Mouse (Mus musculus) MEL-GATA-1-ER (cell line): ENCODE data around the gene Olfr354.

Source experiments
- DNase-seq: peaks from one replicate; pipeline ENCODE4 v3.0.0-alpha.2; 2012; ENCODE audit warnings: low read depth; ENCODE audit errors: extremely low read depth

The Olfr354 gene

DNA sequence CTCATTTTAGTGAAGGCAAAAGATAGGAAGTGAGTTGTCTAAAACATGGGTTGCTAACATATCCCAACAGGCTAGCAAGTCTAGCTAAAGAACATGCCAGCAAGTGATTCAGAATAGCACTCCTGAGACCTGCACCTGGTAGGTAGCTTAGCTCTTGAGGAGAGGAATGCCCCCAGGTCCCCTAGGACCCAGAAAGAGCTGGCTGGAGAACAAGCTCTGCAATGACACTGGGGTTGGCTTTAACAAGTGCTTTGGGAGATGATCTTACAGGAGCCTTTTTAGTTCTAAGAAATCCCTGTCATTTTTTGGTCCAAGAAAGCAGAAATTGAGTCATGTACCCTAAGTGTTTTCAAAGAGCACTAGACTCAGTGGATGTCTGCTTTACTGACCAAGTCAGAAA lies at the start of gene Olfr354:
Gene Olfr354 (plus strand): TSS at position 301 of the 400 bp plus-strand sequence.
- DNase-seq = no peak

DNA sequence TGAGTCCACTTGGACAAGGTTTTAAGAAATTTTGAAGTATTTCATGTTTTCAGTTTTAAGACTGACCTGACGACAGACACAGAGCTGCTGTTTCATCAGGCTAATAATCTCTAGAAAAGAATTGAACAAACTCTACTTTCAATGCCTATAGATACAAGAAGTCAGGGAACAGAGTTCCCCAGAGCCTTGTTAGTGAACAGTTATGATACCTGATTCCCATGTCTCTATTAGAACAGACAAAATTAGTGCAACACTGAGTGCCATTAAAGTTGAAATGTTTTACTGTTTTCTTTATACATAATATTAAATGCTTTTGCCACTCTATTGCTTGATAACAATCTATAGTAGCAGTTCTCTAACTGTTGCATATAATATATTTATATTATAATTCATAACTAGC lies 42.9 kb upstream of the Olfr354 start, which contains the start of gene Olfr351:
Gene Olfr351 (minus strand): TSS at position 101 of the 400 bp plus-strand sequence.
- no peak for DNase-seq

DNA sequence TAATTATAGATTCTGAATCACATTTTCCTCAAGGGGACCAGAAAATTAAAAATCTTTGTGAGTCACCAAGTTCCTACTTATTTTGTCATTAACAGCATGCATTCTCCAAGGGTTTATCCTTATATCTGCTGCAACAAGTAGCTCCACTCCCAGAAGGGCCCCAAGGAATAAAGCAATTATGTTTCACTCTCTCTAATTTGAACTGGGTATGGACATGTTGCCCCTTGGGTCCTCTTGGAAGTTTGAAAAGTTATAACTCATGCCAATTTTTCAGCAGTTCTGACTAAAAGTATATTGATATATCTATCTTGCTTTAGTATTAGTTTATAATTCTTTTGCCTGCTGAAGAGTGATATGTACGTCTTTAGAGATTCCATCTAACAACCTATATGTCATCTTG lies 37.3 kb upstream of the Olfr354 start, which contains the start of gene Olfr352:
Gene Olfr352 (plus strand): TSS at position 301 of the 400 bp plus-strand sequence.
- no peak for DNase-seq

DNA sequence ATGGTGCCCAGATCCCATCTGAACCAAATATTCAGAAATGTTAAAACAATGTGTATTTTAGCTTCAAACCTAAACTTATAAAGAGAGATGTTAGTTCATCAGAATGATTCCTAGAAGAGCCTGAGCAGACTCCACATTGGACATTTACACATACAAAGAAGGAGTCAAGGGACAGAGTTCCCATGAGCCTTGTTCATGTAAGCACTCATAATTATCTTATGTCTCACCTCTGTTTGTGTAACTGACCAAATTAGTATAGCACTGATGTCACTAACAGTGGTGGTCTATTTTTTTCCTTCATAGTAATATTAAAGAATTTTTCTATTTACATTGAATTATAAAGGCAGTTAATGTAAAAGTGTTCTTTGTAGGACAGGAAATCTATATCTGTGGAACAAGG lies 12.6 kb upstream of the Olfr354 start, which contains the start of gene Olfr353:
Gene Olfr353 (minus strand): TSS at position 101 of the 400 bp plus-strand sequence.
- no peak for DNase-seq

DNA sequence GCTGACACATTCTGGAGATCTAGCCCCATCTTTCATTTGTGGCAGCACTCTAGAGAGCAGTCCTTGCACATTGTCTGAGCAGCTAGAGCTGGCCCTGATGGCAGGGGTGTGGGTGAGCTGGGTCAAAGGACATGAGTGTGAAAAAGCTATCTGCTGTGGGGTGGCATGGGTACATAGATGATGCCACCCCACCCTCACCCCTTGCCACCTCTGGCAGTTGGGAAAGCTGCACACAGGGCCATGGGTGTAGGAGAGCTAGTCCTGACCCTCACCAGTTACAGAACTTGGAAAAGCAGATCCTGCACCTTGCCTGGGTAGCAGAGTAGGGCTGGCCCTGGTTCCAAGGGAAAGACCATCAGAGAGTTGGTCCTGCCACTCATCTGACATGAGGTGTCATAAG lies 8.4 kb upstream of the Olfr354 start:
- no peak for DNase-seq

DNA sequence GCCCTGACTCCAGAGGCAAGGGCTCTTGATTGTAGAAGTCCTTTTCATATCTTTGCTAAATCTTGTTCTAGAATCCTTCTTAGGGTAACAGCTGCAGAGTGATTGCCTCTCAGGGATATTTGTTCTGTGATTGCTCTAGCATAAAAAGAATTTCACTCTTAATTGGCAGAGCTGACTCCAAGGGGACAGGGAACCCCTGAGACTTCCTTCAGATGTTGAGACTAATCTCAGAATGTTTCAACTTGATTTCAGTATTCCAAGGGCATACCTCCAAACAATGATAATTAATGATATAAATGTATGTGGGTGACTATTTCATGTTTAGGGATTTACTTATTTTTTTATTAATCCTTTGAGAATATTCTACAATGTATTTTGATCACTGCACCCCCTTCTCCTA lies 23.3 kb downstream of the Olfr354 start, which contains the start of gene Olfr355:
Gene Olfr355 (minus strand): TSS at position 101 of the 400 bp plus-strand sequence.
- DNase-seq = no peak

DNA sequence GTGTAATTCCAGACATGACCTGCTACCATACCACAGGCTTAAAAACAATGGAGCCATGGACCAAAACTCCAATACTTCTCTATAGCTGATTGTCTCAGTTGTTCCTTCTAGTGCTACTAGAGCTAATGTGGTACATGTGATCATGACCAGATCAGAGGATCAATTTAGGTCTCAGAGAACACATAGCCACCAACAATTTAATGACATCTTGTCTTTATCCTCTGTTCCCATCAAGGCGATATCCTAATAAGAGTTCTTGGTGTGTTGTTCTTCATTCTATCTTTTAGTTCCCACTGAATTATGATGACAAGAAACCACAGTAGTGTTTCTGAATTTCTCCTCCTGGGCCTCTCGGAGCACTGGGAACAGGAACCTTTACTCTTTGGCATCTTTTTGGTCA lies 31.3 kb downstream of the Olfr354 start, which contains the start of gene Olfr356:
Gene Olfr356 (plus strand): TSS at position 301 of the 400 bp plus-strand sequence.
- no peak for DNase-seq
